Mouse (Mus musculus): ENCODE results near the gene Timm9.
"Not testable (repeated sequence)": the region's sequence is repeated elsewhere in the genome, so short reads cannot be mapped to it uniquely, and the experiment has no call there.

The Timm9 gene

GRCm38 (mm10) chr12:71107216-71107771, 29.2 kb downstream of the Timm9 start:
- no peak for DNase-seq (ENCODE audit: extremely low spot score, low spot score)

- not testable (repeated sequence) for DNase-seq (ENCODE audit: extremely low spot score, low spot score)
Observed at GRCm38 (mm10) chr12:71104275-71104674, 32.2 kb downstream of the Timm9 start.

GRCm38 (mm10) chr12:71086331-71086730, 50.2 kb downstream of the Timm9 start:
- DNase-seq (ENCODE audit: extremely low spot score, low spot score) = no peak

All from neural tube, embryonic 10.5 days (tissue).